Mouse (Mus musculus) limb, embryonic 11.5 days (tissue): ENCODE data around the gene Gm6034. TPM values are rescaled to one million over a fixed set of nuclear protein-coding genes. Genes with fewer than 3 reads are reported as not detected.
"Not testable (repeated sequence)": the region's sequence is repeated elsewhere in the genome, so short reads cannot be mapped to it uniquely, and the experiment has no call there.

ENCODE experiments used
- ATAC-seq: fragments of 200-750 bp; cut with Nextera tagmentation; 2 replicates; pipeline ENCODE4 v1.8.0; 2017; ENCODE audit warnings: low read depth; ENCODE audit not compliant: insufficient number of reproducible peaks, low FRiP score, low TSS enrichment
- DNase-seq: peaks from one replicate; pipeline ENCODE4 v3.0.0-alpha.2; 2015; ENCODE audit warnings: low spot score
- H3K27ac ChIP-seq: fragments of 300-500 bp; sonication (generic); replicated peaks from 2 replicates; pipeline ENCODE4 v1.5.1; 2014; ENCODE audit warnings: low read depth, mild to moderate bottlenecking, low read length
- H3K27me3 ChIP-seq: fragments of 300-500 bp; sonication (generic); 2 replicates; pipeline ENCODE4 v1.6.1; 2014; ENCODE audit warnings: mild to moderate bottlenecking, low read length, mixed read lengths; ENCODE audit not compliant: control insufficient read depth, insufficient read depth
- H3K36me3 ChIP-seq: fragments of 300-500 bp; sonication (generic); 2 replicates; pipeline ENCODE4 v1.6.1; 2014; ENCODE audit warnings: mild to moderate bottlenecking, low read length, moderate library complexity, mixed read lengths; ENCODE audit not compliant: control insufficient read depth, insufficient read depth
- H3K4me1 ChIP-seq: fragments of 300-500 bp; sonication (generic); 2 replicates; pipeline ENCODE4 v1.6.1; 2014; ENCODE audit warnings: low read length, mixed read lengths; ENCODE audit not compliant: control insufficient read depth, insufficient read depth
- H3K4me2 ChIP-seq: fragments of 300-500 bp; sonication (generic); 2 replicates; pipeline ENCODE4 v1.6.1; 2014; ENCODE audit warnings: low read depth, mild to moderate bottlenecking, moderate library complexity; ENCODE audit not compliant: severe bottlenecking
- H3K4me3 ChIP-seq: fragments of 300-500 bp; sonication (generic); 2 replicates; pipeline ENCODE4 v1.5.1; 2014; ENCODE audit warnings: low read depth, low read length
- H3K9ac ChIP-seq: fragments of 300-500 bp; sonication (generic); 2 replicates; pipeline ENCODE4 v1.6.1; 2014; ENCODE audit warnings: mild to moderate bottlenecking, low read length
- H3K9me3 ChIP-seq: fragments of 300-500 bp; sonication (generic); 2 replicates; pipeline ENCODE4 v1.6.1; 2016; ENCODE audit warnings: low read length; ENCODE audit not compliant: control insufficient read depth
- WGBS: fragments of 180-500 bp; shearing (Covaris S2); extraction: QIAGEN DNeasy Blood & Tissue Kit; methylation state at CpG from one replicate; pipeline ENCODE4 v1.1.7; 2014; 5-methylcytosine and 5-hydroxymethylcytosine counted together
- polyA plus RNA-seq: library from polyadenylated mRNA; unstranded; fragments of >200 nt; fragmentation: Nextera tagmentation; extraction: Ambion mirVana; gene quantifications from 2 replicates; pipeline ENCODE4 v1.2.1, GENCODE M21; 2014

Gene Gm6034
- polyA plus RNA-seq, 1 experiment from 2014 or later = not detected

- Histone ChIP-seq H3K36me3 (no peaks in the 10 kb centered on the region), H3K27me3 (peaks cover 4% of the 10 kb centered on the region; the same call in 1 of the 2 replicates), H3K9me3 (no peaks in the 10 kb centered on the region), H3K27ac (no peak overlapping the region), H3K4me1 (no peaks in the 10 kb centered on the region), H3K9ac (no peak overlapping the region), H3K4me2 (no peak overlapping the region), H3K4me3 (no peak overlapping the region)
- 91% methylated on average over 4 of the region's 4 CpGs for WGBS
- DNase-seq (no peak), ATAC-seq (no peak)
Measured at GRCm38 (mm10) chr17:36027663-36028062, 15.1 kb upstream of the Gm6034 start.

GRCm38 (mm10) chr17:36028879-36029619 is 13.7 kb upstream of the Gm6034 start:
- WGBS = 88% methylated on average over 7 of the region's 7 CpGs
- Histone ChIP-seq H3K27ac (no peak overlapping the region), H3K4me3 (no peak overlapping the region), H3K9me3 (no peaks in the 10 kb centered on the region), H3K36me3 (no peaks in the 10 kb centered on the region), H3K27me3 (peaks cover 4% of the 10 kb centered on the region; the same call in 1 of the 2 replicates), H3K4me2 (no peak overlapping the region), H3K9ac (no peak overlapping the region), H3K4me1 (no peaks in the 10 kb centered on the region)
- ATAC-seq (no peak), DNase-seq (no peak)

- DNase-seq, H3K4me3 ChIP-seq, H3K4me1 ChIP-seq, H3K27ac ChIP-seq, H3K9me3 ChIP-seq, H3K27me3 ChIP-seq, H3K9ac ChIP-seq, H3K4me2 ChIP-seq, ATAC-seq, H3K36me3 ChIP-seq: not testable (repeated sequence)
- 60% methylated on average over 2 of the region's 4 CpGs for WGBS
Measured at GRCm38 (mm10) chr17:36030046-36030702, 12.6 kb upstream of the Gm6034 start.

- Histone ChIP-seq H3K4me2 (peak overlapping the region; percentile 67; the same call in 1 of the 2 replicates), H3K4me3 (0 out of 2 replicates have a peak overlapping the region, but pooled peaks have one; percentile 33)
- H3K9me3 ChIP-seq, H3K27me3 ChIP-seq, H3K4me1 ChIP-seq, DNase-seq, H3K36me3 ChIP-seq, ATAC-seq, H3K27ac ChIP-seq, H3K9ac ChIP-seq: not testable (repeated sequence)
- 58% methylated on average over 7 of the region's 8 CpGs for WGBS
Measured at GRCm38 (mm10) chr17:36030703-36031582, 11.8 kb upstream of the Gm6034 start.

GRCm38 (mm10) chr17:36031583-36032331 is 11.0 kb upstream of the Gm6034 start:
- not testable (repeated sequence) for H3K27ac ChIP-seq, H3K4me1 ChIP-seq, H3K9me3 ChIP-seq, H3K27me3 ChIP-seq, H3K36me3 ChIP-seq
- Histone ChIP-seq H3K4me2 (peak overlapping the region; percentile 67), H3K4me3 (peak overlapping the region; percentile 33), H3K9ac (peak overlapping the region; percentile 17; the same call in 1 of the 2 replicates)
- ATAC-seq (peak; percentile 41; the same call in 1 of the 2 replicates), DNase-seq (peak; percentile 46)
- 3% methylated on average over 40 of the region's 40 CpGs for WGBS

- 2% methylated on average over 24 of the region's 25 CpGs for WGBS
Measured at GRCm38 (mm10) chr17:36032351-36032875, 10.3 kb upstream of the Gm6034 start, which contains the start of gene H2-T23. Gene H2-T23 (minus strand): TSS chr17:36032855.

GRCm38 (mm10) chr17:36034524-36034923 is 8.2 kb upstream of the Gm6034 start:
- WGBS = 63% methylated on average over 3 of the region's 3 CpGs
- H3K9ac ChIP-seq, H3K9me3 ChIP-seq: not testable (repeated sequence)

More at GRCm38 (mm10) chr17:36032351-36032875, 10.3 kb upstream of the Gm6034 start, which contains the start of gene H2-T23:
- peak within 1 kb of the TSS; percentile 33 for H3K4me3 ChIP-seq
- peak; percentile 59 for DNase-seq
- H3K4me2 ChIP-seq = peak within 1 kb of the TSS; percentile 67
- peak; percentile 41; the same call in 1 of the 2 replicates for ATAC-seq
- H3K36me3 ChIP-seq, H3K9me3 ChIP-seq, H3K27me3 ChIP-seq, H3K4me1 ChIP-seq, H3K27ac ChIP-seq: not testable (repeated sequence)
- H3K9ac ChIP-seq = peak within 1 kb of the TSS; percentile 17; the same call in 1 of the 2 replicates

More at GRCm38 (mm10) chr17:36034524-36034923, 8.2 kb upstream of the Gm6034 start:
- H3K36me3 ChIP-seq, H3K4me1 ChIP-seq, H3K27me3 ChIP-seq, ATAC-seq, H3K4me3 ChIP-seq, H3K27ac ChIP-seq, DNase-seq, H3K4me2 ChIP-seq: not testable (repeated sequence)
